Mouse (Mus musculus): ENCODE data around the gene Taf4.

- TF ChIP-seq CTCF (IDR thresholded peaks at IDR 0.05; ENCODE audit: control insufficient read depth, insufficient read depth, insufficient read length) (no peak), MAX (IDR thresholded peaks at IDR 0.05) (no peak), MYOG (IDR thresholded peaks at IDR 0.05; ENCODE audit: control insufficient read depth, extremely low read depth, insufficient read length) (no peak), USF1 (IDR thresholded peaks at IDR 0.05; ENCODE audit: low read depth) (no peak), CEBPB (IDR thresholded peaks at IDR 0.05; ENCODE audit: low read depth) (no peak)
Measured at GRCm38 (mm10) chr2:179976628-179977343, at the start of gene Taf4.
